Mouse (Mus musculus): Measurements from ENCODE around the gene Olfr332.
"Not testable (repeated sequence)": the region's sequence is repeated elsewhere in the genome, so short reads cannot be mapped to it uniquely, and the experiment has no call there.

The Olfr332 gene

DNA sequence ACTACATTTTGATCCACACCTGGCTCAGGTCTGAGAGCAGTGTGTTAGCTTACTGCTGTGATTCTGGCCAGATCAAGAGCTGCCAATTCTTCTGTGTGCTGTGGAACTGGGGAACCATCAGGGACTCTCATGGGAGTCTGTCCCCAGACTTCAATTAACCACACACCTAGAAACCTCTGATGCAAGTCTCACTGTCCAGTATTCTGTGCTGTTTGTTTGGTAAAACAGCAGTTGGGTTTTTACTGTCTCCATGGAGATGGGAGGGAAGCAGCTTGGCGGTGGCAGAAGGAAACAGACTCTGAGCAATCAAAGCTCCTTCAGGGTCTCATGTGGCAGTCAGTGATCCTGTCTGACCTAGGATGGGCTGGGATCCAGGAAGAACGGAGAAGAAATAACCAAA, at the start of gene Olfr332:
TSS of gene Olfr332 (minus strand) at position 101 of the 400 bp plus-strand sequence.
- DNase-seq (ENCODE audit: low spot score): no peak

DNA sequence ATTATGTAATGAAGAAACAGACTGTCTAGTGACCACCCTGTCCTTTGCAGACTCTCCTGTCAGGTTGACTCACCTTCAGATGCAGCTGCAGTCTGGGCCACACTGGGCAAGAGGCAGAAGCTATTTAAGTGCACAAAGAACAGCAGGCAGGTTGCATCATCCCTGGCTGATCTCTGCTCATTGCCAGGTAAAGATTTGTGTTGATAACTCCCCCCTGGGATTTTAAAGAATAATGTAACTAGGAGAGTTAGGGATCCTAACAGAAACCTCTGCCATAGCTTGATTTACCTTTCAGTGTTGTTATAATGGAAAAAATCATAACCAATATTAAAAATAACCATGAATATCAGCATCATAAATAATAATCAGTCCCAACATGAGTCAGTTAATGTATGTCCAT, 42.4 kb upstream of the Olfr332 start, which contains the start of gene Olfr330:
TSS of gene Olfr330 (minus strand) at position 101 of the 400 bp plus-strand sequence.
- not testable (repeated sequence) for DNase-seq (ENCODE audit: low spot score)

DNA sequence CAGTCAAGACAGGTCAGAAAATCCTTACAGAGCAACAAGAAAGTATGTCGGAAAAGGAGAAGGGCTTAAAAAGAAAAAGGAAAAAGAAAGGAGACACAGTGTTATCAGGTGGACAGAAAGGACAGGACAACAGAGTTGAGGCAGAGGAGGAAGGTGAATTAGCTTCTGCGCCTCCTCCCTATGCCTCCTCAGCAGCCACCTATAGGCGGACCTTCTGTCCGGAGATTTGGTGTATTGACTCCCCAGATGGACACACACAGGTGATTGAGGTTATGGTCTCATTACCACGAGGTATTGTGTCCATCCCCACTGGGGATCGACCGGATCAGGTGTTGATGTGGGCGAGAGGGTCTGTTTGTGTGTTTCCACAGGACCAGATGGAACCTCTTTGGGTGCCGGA, 27.4 kb upstream of the Olfr332 start:
- DNase-seq (ENCODE audit: low spot score): not testable (repeated sequence)

DNA sequence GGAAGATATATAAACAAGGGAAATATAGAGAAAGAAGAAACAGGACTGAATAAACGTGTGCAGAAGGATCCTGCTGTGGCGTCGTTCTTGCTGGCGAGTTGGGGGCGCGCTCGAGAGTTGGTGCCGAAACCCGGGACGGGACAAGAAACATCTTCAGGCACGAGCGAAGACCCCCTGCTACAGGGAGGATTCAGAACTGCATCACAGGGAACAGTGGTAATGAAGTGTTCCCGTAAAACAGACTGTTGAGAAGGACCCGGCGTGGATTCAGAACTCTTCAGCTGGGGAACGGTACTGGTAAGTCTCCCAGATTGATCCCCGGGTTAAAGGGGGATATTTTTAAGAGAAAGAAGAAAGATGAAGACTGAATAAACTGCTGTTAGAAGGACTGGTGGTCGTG, 26.6 kb upstream of the Olfr332 start:
- peak; percentile 47 for DNase-seq (ENCODE audit: low spot score)

DNA sequence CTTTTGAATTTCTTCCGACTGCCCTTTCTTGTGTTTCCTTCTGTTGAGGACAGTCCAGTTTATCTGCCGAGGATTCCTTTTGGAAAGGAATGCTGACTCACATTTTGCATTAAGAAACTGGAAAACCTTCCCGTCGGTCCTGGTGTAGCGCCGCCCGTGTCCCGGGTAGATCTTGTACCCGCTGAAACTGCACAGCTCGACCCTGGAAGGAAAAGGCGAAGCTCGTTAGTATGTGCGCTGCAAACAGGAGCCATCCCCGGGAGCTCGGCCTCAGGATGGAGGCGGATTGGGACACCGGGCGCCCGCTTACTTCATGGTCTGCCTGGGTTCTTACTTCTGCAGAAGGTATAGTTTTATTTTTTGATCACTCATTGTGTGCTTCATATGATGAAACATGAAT, 16.7 kb upstream of the Olfr332 start:
- not testable (repeated sequence) for DNase-seq (ENCODE audit: low spot score)

DNA sequence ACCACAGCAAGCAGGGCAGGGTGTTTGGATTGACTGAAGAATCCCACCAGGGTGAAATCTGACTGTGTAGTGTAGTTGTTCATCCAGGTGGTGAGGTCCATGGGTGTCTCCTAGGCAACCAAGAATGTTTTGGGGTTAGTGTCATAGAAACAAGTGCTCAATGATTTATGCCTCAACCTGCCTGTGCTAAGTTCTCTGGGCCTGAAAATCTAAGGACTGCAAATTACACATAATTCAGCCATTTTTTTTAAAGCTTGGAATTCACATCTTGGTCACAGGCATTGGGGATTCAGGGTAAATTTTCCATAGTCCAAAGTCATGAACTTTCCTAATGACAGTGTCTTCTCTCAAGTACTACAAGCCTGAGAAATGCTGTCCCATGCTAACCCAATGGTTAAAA, 10.1 kb upstream of the Olfr332 start, which contains the start of gene Olfr331:
TSS of gene Olfr331 (minus strand) at position 101 of the 400 bp plus-strand sequence.
- DNase-seq (ENCODE audit: low spot score): not testable (repeated sequence)

DNA sequence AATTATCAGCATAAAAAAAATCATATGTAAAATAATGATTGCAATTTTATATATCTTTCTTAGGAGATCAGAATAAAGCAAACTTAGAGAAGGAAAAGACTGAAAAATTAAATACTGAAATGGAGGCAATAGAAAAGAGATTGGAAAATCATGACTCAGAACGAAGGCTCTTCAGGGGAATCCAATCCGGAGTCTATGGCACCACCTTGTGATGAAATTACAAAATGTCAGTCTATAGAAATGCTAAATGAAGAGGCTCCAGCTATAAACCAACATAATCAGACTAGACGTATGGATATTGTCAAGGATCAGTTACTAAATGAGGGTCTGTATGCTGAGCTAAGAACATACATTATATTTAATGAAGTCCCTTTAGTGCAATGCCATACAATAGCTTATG, 6.9 kb upstream of the Olfr332 start:
- DNase-seq (ENCODE audit: low spot score): no peak

DNA sequence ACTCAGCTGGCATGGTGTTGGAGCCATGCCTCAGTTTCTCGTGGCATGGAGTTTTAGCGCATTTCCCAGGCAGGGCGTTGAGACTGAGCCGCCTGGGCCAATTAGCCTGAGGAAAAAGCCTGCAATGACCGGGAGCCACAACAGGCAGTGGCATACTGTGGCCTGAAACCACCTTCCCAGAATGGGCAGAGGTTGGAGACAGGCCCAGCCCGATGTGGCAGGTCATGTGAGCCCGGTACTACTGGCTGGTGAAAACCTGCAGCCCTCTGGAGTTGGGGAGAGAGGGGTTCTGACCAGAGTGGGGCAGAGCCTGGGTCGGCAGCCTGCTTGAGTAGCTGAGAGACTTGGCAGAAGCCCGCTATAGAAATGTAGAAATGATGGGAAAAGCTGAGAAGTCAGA, 6.4 kb upstream of the Olfr332 start:
- DNase-seq (ENCODE audit: low spot score): no peak

DNA sequence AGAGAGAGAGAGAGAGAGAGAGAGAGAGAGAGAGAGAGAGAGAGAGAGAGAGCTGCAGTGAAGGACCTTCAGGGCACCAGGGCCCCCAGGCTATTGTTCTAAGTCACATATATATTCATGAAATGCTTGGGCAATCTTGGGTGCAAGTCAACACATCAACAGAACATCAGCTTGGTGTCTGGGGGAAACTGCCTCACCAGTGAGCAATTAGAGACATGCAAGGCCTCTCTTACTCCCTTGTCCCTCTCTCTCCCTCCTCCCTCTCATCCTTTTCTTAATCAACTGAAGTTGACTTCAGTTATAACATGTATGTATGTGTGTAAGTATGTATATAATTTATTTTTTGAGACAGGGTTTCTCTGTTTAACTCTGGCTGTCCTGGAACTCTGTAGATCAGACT, 30.2 kb downstream of the Olfr332 start, which contains the start of gene Olfr30:
TSS of gene Olfr30 (minus strand) at position 101 of the 400 bp plus-strand sequence.
- DNase-seq (ENCODE audit: low spot score): no peak

DNA sequence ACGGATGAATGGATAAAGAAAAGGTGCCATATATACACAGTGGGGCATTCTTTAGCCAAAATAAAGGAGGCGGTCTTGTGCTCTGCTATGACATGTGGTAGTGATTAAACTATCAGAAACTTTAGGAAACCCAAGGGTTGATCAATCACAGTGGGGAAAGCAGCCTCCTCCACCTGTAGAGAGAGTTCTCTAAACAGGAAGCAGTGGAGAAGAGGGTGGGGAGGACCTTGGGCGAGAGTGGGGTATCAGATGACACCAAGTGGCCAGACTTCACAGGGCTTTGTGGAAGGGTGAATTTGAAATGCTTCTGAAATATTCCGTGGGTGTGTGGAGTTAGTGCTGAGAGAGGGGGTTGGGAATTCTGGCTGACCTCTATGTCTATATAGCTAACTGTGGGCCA, 38.8 kb downstream of the Olfr332 start:
- no peak for DNase-seq (ENCODE audit: low spot score)

DNA sequence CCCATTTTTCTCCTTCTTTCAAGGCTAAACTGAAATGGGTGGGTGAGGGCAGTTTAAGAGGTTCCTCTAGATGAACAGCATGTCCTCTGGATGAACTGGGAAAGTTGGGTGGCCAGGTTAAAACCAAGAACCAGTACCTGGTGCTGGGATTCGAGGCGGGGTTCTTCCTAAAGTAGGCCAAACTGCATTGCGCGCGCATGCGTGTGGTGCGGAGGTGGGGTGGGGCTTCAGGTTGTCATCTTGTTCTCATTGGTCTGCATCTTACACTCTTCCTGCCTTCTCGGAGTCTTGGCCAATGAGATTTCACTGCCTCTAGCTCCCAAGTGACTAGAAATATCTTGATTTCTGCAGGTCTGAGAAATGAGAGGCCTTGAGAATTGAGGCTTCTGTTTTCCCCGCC, 39.6 kb downstream of the Olfr332 start, which contains the start of gene Lypd9:
TSS of gene Lypd9 (minus strand) at position 165 of the 400 bp plus-strand sequence.
- DNase-seq (ENCODE audit: low spot score): no peak
